Mouse (Mus musculus): ENCODE data around the gene Ehmt1.

- TF ChIP-seq CTCF (IDR thresholded peaks at IDR 0.05; ENCODE audit: low read depth): no peak
- no peak for TF ChIP-seq EP300 (IDR thresholded peaks at IDR 0.05; ENCODE audit: low read depth)
These were observed 8.5 kb upstream of the Ehmt1 start for GRCm38 (mm10) chr2:24927810-24928479.

Data from liver, postnatal 0 days (tissue).